Mouse (Mus musculus) urinary bladder, postnatal 36 days (tissue): ENCODE measurements around the gene Eno3.
A peak's percentile ranks its signal among the peaks of the same experiment; 100 is the strongest.

Source experiments
- DNase-seq, 2 experiments: peaks; one replicate each; pipeline ENCODE4 v3.0.0; 2022; ENCODE audit warnings: low spot score in 2 of 2, mixed read lengths in 1 of 2

Gene Eno3

DNA sequence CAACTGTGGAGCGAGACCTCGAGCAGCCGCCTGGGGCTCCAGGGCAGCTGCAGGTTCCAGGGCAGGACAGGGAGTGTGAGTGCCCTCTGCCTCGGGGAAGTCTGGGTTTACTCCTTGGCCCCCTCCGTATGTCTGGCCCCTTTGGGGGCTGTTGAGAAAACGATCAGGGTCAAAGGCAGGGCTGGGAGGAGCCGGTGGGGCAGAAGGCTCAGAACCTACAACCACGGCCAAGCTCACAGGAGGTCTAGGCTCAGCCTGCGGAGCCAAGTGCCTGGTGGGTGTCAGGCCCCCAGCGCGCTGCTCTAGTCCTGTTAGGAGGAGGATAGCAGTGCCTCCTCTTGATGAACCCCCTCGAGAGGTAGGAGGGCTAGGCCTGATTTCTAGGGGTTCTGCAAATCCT lies 24.2 kb downstream of the Eno3 start:
- DNase-seq: no peak

DNA sequence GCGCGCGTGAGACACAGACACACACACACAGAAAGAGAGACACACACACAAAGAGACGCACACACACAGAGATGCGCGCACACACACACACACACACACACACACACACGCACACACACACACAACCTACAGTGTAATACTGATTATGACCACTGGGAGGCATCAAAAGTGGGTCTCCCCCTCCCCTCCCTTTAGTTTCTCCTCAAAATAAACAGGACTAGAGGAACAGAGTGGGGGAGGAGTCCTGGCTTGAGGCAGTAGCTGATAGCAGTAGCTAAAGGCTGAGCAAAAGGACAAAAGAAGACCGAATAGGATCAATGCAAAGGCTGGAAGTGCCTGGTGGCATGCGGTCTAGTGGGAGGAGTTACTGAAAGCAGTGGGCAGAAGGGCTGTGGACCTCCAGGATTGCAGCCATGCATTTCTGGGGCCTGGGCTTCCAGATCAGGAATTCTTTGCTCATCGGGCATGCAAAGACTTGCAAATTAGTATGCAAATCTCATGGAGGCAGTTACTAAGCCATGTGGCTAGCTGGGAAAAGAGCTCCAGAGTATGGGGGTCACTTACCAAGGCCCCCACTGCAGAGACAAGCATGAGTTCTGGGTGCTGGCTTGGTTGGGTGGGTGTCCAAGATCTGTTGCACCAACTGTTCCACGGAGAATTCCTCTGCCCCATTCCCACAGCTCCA lies 25.0 kb downstream of the Eno3 start:
- DNase-seq: no peak

DNA sequence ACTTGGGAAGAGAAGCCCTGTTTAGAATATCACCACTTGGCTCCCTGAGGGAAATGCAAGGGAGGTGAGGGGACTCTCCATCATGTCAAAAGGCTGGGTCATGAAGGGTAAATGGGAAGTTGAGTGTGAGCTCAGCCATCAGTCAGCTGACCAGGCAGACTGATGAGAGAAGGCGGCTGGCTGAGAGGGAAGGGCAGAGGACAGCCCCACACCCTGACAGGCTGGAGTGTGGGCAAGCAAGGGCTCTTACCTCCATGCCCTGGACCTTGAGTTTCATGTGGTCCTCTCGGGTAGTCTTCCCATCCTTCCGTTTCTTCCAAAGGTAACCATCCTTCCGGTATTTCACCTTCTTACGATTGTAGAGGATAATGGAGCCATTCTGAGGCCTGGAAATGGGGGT lies 26.6 kb downstream of the Eno3 start:
- DNase-seq: no peak

DNA sequence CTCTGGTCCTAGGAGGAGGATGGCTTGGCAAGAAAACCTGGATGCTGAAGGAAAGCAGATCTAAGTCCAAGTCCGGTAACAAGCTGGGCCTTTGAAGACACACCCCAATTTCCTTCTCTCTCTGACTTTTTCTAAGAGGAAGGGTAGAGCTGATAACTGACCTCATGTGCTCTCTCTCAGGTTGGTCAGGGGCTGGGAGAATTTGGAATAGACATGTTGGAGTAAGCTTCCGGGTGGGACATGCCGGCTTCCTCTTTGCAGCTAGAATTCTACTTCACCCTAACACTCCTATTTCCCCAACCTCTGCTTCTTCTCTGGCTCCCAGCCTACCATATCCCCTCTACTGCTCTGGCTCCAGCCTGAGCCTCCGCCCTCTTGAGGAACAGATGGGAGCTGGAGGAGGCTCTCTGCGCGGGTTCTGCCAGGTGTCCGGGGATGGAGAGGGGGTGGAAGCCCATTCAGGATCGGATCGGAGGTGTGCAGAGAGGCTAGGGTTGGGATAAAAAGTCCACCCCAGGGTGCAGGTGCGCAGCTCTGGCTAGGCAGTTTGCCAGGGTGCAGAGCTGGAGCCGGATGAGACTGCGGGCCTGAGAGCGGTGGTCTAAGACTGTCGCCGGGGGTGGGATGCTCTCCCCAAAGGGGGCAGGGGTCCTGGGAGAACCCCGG lies 30.0 kb downstream of the Eno3 start:
- DNase-seq: peak in 1 of 2 experiments; percentile 26

DNA sequence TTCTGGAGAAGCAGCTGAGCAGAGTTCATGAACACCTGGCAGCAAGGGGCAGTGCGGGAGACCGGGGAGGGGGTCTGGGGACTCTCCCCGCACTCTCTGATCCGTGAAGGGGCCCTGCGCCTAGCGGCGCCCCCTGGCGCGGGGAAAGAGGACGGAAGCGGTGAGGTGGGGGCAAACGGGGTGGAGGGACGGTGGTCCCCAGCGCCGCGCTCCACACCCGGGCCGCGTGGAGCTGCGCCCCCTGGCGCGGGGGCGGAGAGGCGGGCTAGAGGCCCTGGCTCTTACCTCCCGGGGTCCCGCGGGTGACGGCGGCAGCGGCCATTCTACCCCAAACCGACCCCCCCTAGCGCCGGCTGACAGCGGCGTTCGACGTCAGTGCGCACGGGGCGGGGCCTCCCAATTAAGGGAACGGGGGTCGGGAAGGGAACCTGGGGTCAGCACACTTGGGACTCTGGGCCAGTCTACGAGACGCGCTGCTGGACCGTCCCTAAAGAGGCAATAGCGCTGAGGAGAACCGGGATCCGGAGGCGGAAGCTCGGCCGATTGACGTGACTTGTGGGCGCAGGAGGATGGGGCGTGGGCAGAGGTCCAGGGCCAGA lies 30.7 kb downstream of the Eno3 start, which contains the start of gene Camta2:
TSS of gene Camta2 (minus strand) at position 505 of the 599 bp plus-strand sequence.
- peak; percentile 83 to 88 for DNase-seq

DNA sequence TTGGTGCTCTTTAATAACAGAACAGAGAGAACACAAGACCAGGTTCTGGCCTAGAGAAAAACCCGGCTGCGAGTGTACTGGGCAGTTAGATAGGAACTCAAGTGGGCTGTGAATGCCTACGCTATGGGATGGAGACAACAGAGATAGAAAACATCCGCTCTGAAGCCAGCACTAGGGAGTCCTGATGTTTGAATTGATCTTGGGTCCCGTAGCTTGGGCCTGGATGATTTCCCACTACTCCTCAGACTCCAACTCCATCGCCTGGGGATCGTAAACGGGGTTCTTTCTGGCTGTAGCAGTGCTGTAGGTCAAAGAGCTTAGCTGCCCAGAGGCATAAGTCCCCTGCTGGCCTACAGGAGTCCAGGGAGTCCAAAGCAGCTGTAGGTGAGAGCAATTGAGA lies 31.4 kb downstream of the Eno3 start:
- no peak for DNase-seq

DNA sequence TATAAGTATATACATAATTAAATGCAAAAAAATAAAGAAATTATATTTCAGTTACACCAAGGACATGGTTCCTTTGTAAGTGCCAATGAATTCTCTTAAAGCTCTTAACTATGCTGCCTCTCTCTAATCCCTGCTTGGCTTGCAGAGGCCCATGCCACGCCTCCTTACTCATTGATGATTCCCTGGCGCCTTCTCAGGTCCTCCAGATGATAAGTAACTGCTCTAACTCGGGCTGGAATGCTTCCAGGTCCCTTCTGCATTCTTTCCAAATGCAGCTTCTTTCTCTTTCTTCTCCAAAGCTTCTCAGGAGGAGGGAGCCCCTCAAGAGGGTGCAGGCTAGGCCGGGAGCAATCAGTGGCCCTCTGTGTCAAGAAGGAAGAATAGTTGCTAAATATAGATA lies 32.6 kb downstream of the Eno3 start:
- DNase-seq: no peak

DNA sequence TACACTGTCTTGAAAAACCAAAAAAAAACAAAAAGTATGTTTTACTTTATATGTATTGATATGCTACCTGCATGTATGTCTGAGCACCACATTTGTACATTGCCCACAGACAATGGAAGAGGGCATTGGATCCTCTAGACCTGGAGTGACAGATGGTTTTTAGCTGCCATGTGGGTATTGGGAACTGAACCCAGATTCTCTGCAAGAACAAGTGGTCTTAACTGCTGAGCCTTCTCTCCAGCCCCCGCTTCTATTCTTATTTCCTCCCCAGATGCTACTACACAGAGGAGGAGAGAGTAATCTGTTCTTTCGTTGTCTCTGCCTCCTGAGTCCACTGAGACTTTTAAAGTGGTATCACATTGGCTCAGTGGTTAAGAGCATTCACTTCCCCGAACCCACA lies 36.5 kb downstream of the Eno3 start:
- no peak for DNase-seq

DNA sequence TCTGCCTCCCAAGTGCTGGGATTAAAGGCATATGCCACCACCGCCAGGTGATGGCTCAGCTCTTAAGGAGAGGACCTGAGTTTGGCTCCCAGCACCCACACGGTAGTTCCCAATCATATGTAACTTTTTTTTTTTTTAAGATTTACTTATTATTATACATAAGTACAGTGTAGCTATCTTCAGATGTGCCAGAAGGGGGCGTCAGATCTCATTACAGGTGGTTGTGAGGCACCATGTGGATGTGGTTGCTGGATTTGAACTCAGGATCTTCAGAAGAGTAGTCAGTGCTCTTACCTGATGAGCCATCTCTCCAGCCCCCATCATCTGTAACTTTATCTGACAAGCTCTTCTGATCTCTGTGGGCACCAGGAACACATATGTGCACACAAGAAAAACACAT lies 40.4 kb downstream of the Eno3 start:
- DNase-seq: no peak

DNA sequence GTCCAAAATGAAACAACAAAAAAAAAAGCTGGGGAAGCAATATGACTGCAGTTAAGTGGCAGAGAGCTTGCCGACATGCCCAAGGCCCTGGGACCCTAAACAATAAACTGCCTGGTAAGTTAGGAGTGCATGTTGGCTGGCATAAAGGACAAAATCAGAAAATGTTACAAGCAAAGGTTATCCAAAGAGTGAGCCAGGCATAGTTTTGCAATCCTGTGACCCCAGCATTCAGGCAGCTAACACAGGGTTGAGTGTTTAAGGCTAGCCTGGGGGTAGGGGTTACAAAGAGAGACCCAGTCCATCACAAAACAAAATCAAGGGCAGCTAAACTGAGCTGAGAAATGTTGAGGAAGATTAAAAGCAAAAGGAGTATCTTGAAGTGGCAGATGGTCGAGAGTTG lies 42.0 kb downstream of the Eno3 start:
- no peak for DNase-seq

DNA sequence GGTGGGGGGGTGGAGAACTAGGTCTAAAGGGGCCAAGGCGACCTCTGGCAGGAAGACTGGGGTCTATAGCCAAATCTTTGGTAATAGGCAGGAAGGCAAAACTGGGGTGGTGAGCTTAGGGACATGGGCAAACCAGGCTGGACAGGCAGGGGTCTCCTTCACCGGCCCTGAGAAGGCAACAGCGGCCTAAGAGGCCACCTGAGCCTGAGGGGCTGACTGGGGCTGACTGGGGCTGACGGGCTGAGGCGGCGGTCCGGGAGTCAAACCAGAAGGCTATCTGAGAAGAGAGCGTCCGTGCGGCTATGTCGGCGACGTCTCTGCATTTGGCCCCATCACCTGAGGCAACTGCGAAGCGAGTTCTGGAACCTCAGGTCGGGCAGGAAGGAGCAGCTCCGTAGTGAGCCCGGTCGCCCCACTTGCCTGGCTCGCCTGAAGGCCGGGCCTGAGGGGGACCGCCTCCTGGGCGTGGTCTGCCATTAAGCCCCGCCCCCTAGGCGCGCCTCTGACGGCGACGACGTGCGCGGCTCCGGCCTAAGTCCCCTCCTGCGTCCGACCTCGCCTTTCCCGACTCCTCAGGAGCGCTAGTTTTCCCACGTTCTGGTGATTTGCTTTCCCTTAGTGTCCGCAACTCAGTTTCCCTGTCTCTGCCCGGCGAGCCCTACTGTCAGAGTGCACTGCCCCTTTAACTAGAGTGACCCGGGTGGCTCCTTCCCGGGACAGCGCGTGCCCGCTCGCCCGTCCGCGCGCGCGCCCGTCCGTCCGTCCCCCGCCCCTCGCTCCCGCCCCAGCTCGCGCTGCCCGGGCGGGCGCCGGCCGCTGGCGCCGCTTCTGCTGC lies 42.9 kb downstream of the Eno3 start, which contains the start of the genes Inca1 and Kif1c:
TSS of gene Inca1 (minus strand) at position 434 of the 835 bp plus-strand sequence.
TSS of gene Kif1c (plus strand) at position 827 of the 835 bp plus-strand sequence.
- peak; percentile 95 for DNase-seq

DNA sequence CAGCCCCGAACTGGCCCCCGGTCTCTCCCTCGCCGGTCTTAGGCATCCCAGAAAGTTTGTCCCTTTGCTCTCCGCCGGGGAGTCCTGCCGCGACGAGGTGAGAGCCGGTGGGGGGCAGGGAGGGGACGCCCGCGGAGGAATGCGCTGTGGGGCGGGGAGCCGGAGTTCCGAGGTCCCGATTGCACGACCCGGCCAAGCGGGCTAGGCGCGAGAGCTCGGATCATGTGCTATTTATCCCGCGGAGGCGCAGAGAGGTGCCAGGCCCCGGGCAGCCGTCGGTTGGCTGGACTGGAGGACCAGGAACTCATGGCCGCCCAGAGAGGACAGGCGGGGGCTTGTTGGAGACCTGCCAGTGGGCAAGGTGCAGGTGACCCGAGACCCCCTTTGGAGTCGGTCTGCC lies 43.6 kb downstream of the Eno3 start:
- DNase-seq: peak; percentile 73 to 74

DNA sequence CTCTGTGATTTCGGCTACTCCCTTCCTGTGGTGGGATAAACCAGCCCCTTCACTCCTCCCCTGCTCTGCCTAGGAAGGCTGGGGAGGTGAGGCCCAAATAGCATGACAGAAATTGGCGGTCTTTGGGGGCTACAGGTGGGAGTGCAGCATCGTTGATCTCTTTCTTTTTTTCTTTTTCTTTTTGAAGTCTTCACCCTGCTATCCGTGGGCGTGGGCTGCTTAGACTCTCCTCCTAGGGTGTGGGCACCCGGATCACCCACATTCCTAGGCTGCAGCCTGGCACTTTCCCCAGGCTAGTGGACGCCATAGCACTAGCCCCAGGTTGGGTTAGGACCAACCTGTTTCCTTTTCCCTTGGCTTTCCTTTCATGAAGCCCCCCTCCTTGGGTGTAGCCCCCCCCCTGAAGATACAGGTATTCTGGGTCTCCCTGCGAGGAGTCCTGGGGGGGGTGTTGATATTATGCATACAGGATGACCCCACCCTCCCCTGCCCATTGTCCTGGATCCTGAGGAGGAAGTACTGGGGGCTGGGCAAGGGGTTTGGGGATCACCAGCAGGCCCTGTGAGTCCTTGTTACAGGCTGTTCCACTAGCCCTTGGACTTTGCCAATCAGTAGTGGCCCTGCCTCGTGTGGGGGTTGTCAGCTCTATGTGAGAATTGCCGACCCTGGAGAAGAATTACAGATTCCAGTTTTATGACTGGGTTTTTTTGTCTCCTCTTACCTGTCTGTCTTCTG lies 44.4 kb downstream of the Eno3 start:
- no peak for DNase-seq

DNA sequence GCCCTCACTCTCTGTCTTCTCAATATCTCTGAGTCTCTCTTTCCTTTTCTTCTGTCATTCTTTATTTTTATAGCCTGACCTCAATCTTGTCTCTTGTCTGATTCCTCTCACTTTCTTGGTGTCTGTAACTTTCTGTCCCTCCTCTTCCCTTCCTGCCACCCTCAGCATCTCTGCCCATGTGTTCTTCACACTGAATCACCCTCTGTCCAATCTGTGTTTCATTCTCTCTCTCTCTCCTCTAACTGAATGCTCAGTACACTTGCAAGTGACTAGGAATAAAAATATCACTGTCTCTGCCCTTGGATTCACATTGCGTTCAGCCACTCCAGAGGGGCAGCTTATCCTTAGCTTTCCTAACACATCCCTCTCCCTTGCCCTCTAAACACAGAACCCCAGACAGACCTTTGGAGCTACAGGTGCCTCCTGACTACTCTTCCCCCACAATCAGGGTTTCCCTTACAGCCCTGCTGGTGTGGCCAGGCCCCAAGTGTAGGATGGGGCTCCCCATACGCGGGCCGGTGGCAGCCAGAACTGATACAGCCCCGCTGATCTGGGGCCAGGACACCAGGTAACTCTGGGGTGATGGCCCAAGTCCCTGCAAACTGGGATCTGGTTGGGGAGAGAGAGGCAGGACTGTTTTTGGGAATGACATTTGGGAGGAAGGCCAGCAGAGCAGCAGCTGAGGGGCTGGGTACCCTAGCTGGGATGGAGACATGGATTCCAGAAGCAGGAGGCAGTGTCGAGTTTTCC lies 45.2 kb downstream of the Eno3 start:
- DNase-seq: no peak

DNA sequence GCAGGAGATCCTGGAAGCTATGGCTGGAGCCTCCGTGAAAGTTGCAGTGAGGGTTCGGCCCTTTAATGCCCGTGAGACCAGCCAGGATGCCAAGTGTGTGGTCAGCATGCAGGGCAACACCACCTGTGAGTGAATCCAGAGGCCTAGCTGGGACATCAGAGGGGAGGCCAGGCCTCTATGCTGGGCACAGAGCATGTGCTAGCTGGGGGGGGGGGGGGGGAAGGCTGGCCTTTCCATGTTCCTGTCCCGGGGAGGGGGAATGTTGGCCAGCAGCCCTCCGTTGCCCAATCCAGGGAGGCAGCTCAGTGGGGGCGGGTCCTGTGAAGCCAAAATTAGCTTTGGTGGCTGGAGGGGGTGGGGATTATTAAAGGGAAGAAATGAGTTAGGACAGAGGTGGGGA lies 45.8 kb downstream of the Eno3 start:
- peak in 1 of 2 experiments; percentile 77 for DNase-seq

DNA sequence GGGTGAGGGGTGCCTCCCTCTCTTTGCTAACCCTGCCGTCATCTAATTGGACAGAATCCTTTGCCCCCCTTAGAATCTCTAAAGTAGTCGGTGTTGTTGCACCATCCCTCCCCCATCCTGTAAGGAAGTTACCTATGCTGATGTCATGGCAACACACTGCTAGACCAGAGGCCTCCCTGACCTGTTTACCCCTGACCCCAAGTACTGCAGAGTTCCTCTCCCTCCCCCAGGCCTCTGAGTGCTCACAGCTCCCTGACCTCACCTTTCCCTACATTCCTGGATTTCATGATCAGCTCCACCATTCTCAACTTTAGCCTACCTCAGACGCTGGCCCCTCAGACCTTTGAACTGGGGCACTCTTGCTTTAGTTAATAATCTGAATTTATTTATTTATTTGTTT lies 49.1 kb downstream of the Eno3 start:
- DNase-seq: no peak

DNA sequence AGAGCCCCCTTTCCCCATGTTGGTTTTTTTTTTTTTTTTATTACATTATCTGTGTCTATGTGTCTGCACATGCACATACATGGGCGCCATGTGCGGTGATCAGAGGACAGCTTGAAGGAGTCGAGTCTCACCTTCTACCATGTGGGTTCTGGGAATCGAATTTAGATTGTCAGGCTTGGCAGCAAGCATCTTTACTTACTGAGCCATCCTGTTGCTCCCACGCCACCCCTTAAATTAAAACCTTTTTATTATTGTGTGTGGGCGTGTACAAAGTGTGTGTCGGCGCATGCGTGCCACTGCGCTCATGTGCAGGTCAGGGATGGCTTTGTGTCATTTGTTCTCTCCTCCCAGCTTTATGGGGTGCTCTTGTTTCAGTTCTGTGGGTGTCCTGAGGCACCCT lies 54.0 kb downstream of the Eno3 start:
- no peak for DNase-seq
